Mouse (Mus musculus) MEL (cell line): ENCODE measurements around the gene Grm5. TPM values are rescaled to one million over a fixed set of nuclear protein-coding genes. Genes with fewer than 3 reads are reported as not detected.
A peak's percentile ranks its signal among the peaks of the same experiment; 100 is the strongest.

Source experiments
- DNase-seq: peaks from one replicate; pipeline ENCODE4 v3.0.0; 2011; ENCODE audit warnings: low read depth, low spot score
- H3K27ac ChIP-seq: 2 replicates; pipeline ENCODE4 v1.5.1; 2012; ENCODE audit warnings: low read depth, mild to moderate bottlenecking, control low read depth, low read length, moderate library complexity; ENCODE audit not compliant: control insufficient read depth
- H3K27me3 ChIP-seq, 2 experiments: fragments of 150-350 bp in 1 of 2; sonication (generic) in 1 of 2; 2 replicates each; pipeline ENCODE4 v1.6.1; 2012; ENCODE audit warnings: low read length in 2 of 2, mild to moderate bottlenecking in 2 of 2, improper control_type of control experiment in 1 of 2, moderate library complexity in 1 of 2; ENCODE audit not compliant: insufficient read depth in 2 of 2, control insufficient read depth in 1 of 2
- H3K36me3 ChIP-seq, 2 experiments: 2 replicates each; pipeline ENCODE4 v1.6.1; 2012 to 2014; ENCODE audit warnings: low read length in 2 of 2, improper control_type of control experiment in 1 of 2, inconsistent platforms in 1 of 2, mild to moderate bottlenecking in 1 of 2; ENCODE audit not compliant: insufficient read depth in 2 of 2, control insufficient read depth in 1 of 2
- H3K4me1 ChIP-seq, 2 experiments: fragments of 150-350 bp in 1 of 2; sonication (generic) in 1 of 2; 2 replicates each; pipeline ENCODE4 v1.6.1; 2012; ENCODE audit warnings: low read length in 2 of 2, improper control_type of control experiment in 1 of 2, mild to moderate bottlenecking in 1 of 2; ENCODE audit not compliant: insufficient read depth in 2 of 2, control insufficient read depth in 1 of 2
- H3K4me3 ChIP-seq, 2 experiments: fragments of 150-350 bp in 1 of 2; sonication (generic) in 1 of 2; 2 replicates each; pipeline ENCODE4 v1.5.1; 2012; ENCODE audit warnings: low read depth in 2 of 2, low read length in 2 of 2, mild to moderate bottlenecking in 2 of 2, moderate library complexity in 2 of 2, control low read depth in 1 of 2, improper control_type of control experiment in 1 of 2; ENCODE audit not compliant: control insufficient read depth in 1 of 2, insufficient read depth in 1 of 2
- H3K79me2 ChIP-seq: 2 replicates; pipeline ENCODE4 v1.6.1; 2012; ENCODE audit warnings: mild to moderate bottlenecking, low read length, moderate library complexity; ENCODE audit not compliant: control insufficient read depth, poor library complexity, insufficient read depth
- H3K9ac ChIP-seq: 2 replicates; pipeline ENCODE4 v1.6.1; 2012; ENCODE audit warnings: low read depth, mild to moderate bottlenecking, control low read depth, low read length, moderate library complexity; ENCODE audit not compliant: control insufficient read depth, poor library complexity, severe bottlenecking
- H3K9me3 ChIP-seq: fragments of 150-350 bp; sonication (generic); replicated peaks from 2 replicates; pipeline ENCODE4 v1.6.1; 2012; ENCODE audit warnings: mild to moderate bottlenecking, low read length, improper control_type of control experiment, moderate library complexity; ENCODE audit not compliant: insufficient read depth
- CHD2 ChIP-seq: IDR thresholded peaks from 2 replicates; pipeline ENCODE4 v1.6.1; 2011; ENCODE audit warnings: low read length, improper control_type of control experiment
- E2F4 ChIP-seq: IDR thresholded peaks from 2 replicates; pipeline ENCODE4 v1.6.1; 2011; ENCODE audit warnings: low read depth, low read length, improper control_type of control experiment, borderline replicate concordance
- ELF1 ChIP-seq: IDR thresholded peaks from 2 replicates; pipeline ENCODE4 v1.6.1; 2014; ENCODE audit warnings: low read depth, mild to moderate bottlenecking, inconsistent platforms, low read length, improper control_type of control experiment, moderate library complexity
- ETS1 ChIP-seq: IDR thresholded peaks from 2 replicates; pipeline ENCODE4 v1.6.1; 2012; ENCODE audit warnings: low read depth, mild to moderate bottlenecking, inconsistent platforms, low read length, improper control_type of control experiment, moderate library complexity
- GABPA ChIP-seq: IDR thresholded peaks from 2 replicates; pipeline ENCODE4 v1.6.1; 2012; ENCODE audit warnings: low read depth, mild to moderate bottlenecking, inconsistent platforms, low read length, improper control_type of control experiment, moderate library complexity
- GATA1 ChIP-seq: IDR thresholded peaks from 2 replicates; pipeline ENCODE4 v1.6.1; 2011; ENCODE audit warnings: low read depth, low read length, improper control_type of control experiment
- JUND ChIP-seq: IDR thresholded peaks from 2 replicates; pipeline ENCODE4 v1.6.1; 2011; ENCODE audit warnings: low read depth, mild to moderate bottlenecking, improper control_type of control experiment, low read length
- KAT2A ChIP-seq: conservative IDR thresholded peaks from 2 replicates; pipeline ENCODE4 v1.6.1; 2012; ENCODE audit warnings: low read depth, low read length, improper control_type of control experiment, inconsistent platforms
- MAZ ChIP-seq: IDR thresholded peaks from 2 replicates; pipeline ENCODE4 v1.6.1; 2012; ENCODE audit warnings: low read depth, mild to moderate bottlenecking, inconsistent platforms, low read length, improper control_type of control experiment
- MXI1 ChIP-seq: IDR thresholded peaks from 2 replicates; pipeline ENCODE4 v1.6.1; 2011; ENCODE audit warnings: mild to moderate bottlenecking, low read depth, low read length, improper control_type of control experiment
- MYB ChIP-seq: IDR thresholded peaks from 2 replicates; pipeline ENCODE4 v1.6.1; 2011; ENCODE audit warnings: mild to moderate bottlenecking, low read depth, low read length, improper control_type of control experiment
- MYC ChIP-seq: IDR thresholded peaks from 2 replicates; pipeline ENCODE4 v1.6.1; 2011; ENCODE audit warnings: low read depth, mild to moderate bottlenecking, low read length, improper control_type of control experiment, moderate library complexity
- NELFE ChIP-seq: IDR thresholded peaks from 2 replicates; pipeline ENCODE4 v1.6.1; 2011; ENCODE audit warnings: low read depth, low read length, improper control_type of control experiment
- NRF1 ChIP-seq: IDR thresholded peaks from 2 replicates; pipeline ENCODE4 v1.6.1; 2014; ENCODE audit warnings: low read depth, mild to moderate bottlenecking, inconsistent platforms, low read length, improper control_type of control experiment, moderate library complexity; ENCODE audit not compliant: poor library complexity, insufficient read depth, severe bottlenecking
- POLR2AphosphoS2 ChIP-seq: IDR thresholded peaks from 2 replicates; pipeline ENCODE4 v1.6.1; 2011; ENCODE audit warnings: low read length, improper control_type of control experiment
- RAD21 ChIP-seq: IDR thresholded peaks from 2 replicates; pipeline ENCODE4 v1.6.1; 2011; ENCODE audit warnings: mild to moderate bottlenecking, low read depth, low read length, improper control_type of control experiment
- SIN3A ChIP-seq: IDR thresholded peaks from 2 replicates; pipeline ENCODE4 v1.6.1; 2012; ENCODE audit warnings: low read length, improper control_type of control experiment, inconsistent platforms
- SMC3 ChIP-seq: IDR thresholded peaks from 2 replicates; pipeline ENCODE4 v1.6.1; 2011; ENCODE audit warnings: low read depth, low read length, improper control_type of control experiment
- TBP ChIP-seq: IDR thresholded peaks from 2 replicates; pipeline ENCODE4 v1.8.0; 2011; ENCODE audit warnings: low read depth, low read length, improper control_type of control experiment
- TCF12 ChIP-seq: IDR thresholded peaks from 2 replicates; pipeline ENCODE4 v1.6.1; 2014; ENCODE audit warnings: low read depth, mild to moderate bottlenecking, inconsistent platforms, low read length, improper control_type of control experiment, moderate library complexity
- UBTF ChIP-seq: IDR thresholded peaks from 2 replicates; pipeline ENCODE4 v1.6.1; 2012; ENCODE audit warnings: low read depth, mild to moderate bottlenecking, inconsistent platforms, low read length, improper control_type of control experiment, moderate library complexity, borderline replicate concordance; ENCODE audit not compliant: insufficient read depth
- USF1 ChIP-seq: IDR thresholded peaks from 2 replicates; pipeline ENCODE4 v1.6.1; 2014; ENCODE audit warnings: low read depth, mild to moderate bottlenecking, inconsistent platforms, low read length, improper control_type of control experiment, moderate library complexity
- ZKSCAN1 ChIP-seq: IDR thresholded peaks from 2 replicates; pipeline ENCODE4 v1.6.1; 2012; ENCODE audit warnings: low read depth, mild to moderate bottlenecking, inconsistent platforms, low read length, improper control_type of control experiment, moderate library complexity
- ZMIZ1 ChIP-seq: IDR thresholded peaks from 2 replicates; pipeline ENCODE4 v1.6.1; 2012; ENCODE audit warnings: low read depth, mild to moderate bottlenecking, inconsistent platforms, low read length, improper control_type of control experiment, moderate library complexity
- ZNF384 ChIP-seq: IDR thresholded peaks from 2 replicates; pipeline ENCODE4 v1.6.1; 2012; ENCODE audit warnings: low read depth, mild to moderate bottlenecking, inconsistent platforms, low read length, improper control_type of control experiment
- polyA plus RNA-seq, 2 experiments: library from polyadenylated mRNA; stranded (reverse) in 1 of 2; unstranded in 1 of 2; fragments of >175 nt in 1 of 2; fragments of >200 nt in 1 of 2; gene quantifications; 2 replicates each; pipeline versions ENCODE4 v1.2.1 to v1.2.4; 2012; ENCODE audit warnings: low replicate concordance in 2 of 2, low read depth in 1 of 2; ENCODE audit not compliant: insufficient read length in 2 of 2, insufficient read depth in 1 of 2, missing spikeins in 1 of 2
- total RNA-seq: library from RNA; depleted of rRNA; stranded (reverse); fragments of 300-350 nt; gene quantifications from 2 replicates; pipeline ENCODE4 v1.2.3, GENCODE M21; 2012

Grm5 gene
- total and polyA plus RNA-seq, 3 experiments: 0.39 to 0.46 TPM; not detected in 1

- Histone ChIP-seq H3K27ac (no peak overlapping the region), H3K79me2 (no peaks in the 10 kb centered on the region), H3K27me3 (no peaks in the 10 kb centered on the region; a peak in 1 of 4 replicates), H3K36me3 (no peaks in the 10 kb centered on the region), H3K9me3 (no peaks in the 10 kb centered on the region), H3K4me3 (no peak overlapping the region), H3K9ac (no peak overlapping the region), H3K4me1 (no peaks in the 10 kb centered on the region)
- TF ChIP-seq ZNF384: no peak
- TF ChIP-seq POLR2AphosphoS2: no peak
- no peak for TF ChIP-seq USF1
- TF ChIP-seq TBP: no peak
- TF ChIP-seq GATA1: no peak
- no peak for TF ChIP-seq UBTF
- no peak for TF ChIP-seq GABPA
- TF ChIP-seq RAD21: no peak
- TF ChIP-seq MYB: no peak
- TF ChIP-seq ETS1: no peak
- TF ChIP-seq MAZ: no peak
- no peak for TF ChIP-seq MYC
- no peak for TF ChIP-seq TCF12
- TF ChIP-seq MXI1: no peak
- no peak for TF ChIP-seq E2F4
- no peak for DNase-seq
Observed at GRCm38 (mm10) chr7:87793896-87794295, 209.9 kb downstream of the Grm5 start.

GRCm38 (mm10) chr7:87824898-87825297 is 240.9 kb downstream of the Grm5 start:
- no peaks in the 10 kb centered on the region for H3K27me3 ChIP-seq
- H3K9me3 ChIP-seq: no peaks in the 10 kb centered on the region
- H3K4me1 ChIP-seq: no peaks in the 10 kb centered on the region
- H3K36me3 ChIP-seq: no peaks in the 10 kb centered on the region
- TF ChIP-seq NELFE (no peak), USF1 (no peak), ZMIZ1 (no peak), ZKSCAN1 (no peak), ETS1 (no peak), NRF1 (no peak), CHD2 (no peak), SIN3A (no peak), GABPA (no peak), JUND (no peak), MYB (no peak), MAZ (no peak), SMC3 (no peak), E2F4 (no peak), KAT2A (no peak), ELF1 (no peak)
- H3K79me2 ChIP-seq: no peaks in the 10 kb centered on the region
- no peak overlapping the region for H3K27ac ChIP-seq
- DNase-seq: peak; percentile 23
- no peak overlapping the region for H3K9ac ChIP-seq
- H3K4me3 ChIP-seq: no peak overlapping the region
